12 mouse cellular contexts compared by ENCODE assay signal in the genomic region with DNA sequence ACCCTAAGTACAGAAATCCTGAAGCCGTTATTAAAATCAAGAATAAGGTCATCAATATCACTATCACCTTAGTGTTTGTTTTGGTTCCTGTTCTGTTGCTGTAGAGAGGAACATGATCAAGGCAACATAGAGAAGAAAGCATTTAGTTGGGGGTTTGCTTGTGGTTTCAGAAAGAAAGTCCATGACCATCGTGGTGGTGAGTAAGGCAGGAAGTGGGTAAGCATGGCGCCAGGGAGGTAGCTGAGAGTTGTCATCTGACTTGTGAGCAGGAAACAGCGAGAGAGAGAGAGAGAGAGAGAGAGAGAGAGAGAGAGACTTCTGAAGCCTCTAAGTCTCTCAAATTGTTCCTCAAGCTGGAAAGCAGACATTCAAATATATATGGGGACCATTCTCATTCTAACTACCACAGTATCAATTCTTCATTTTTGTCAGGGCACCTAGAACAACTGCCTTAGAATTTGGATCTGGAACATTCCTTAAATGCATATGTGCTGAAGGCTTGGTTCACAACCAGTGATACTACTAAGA. TPM values are rescaled to one million over a fixed set of nuclear protein-coding genes. Genes with fewer than 3 reads are reported as not detected.
DNase-seq lines count a peak whose midpoint lies in the region; ATAC-seq and TF ChIP-seq lines count a peak whose summit lies in the region.
"Had no signal": no experiment of that assay in that cellular context is flagged by ENCODE, and none has a peak within 500 bp of the region (broad histone marks: within the 10 kb centered on the region; RNA-seq: fewer than 3 reads in every experiment).

No protein-coding gene starts in this region.

- peak; percentile 99 to 100 for ATAC-seq in hematopoietic stem cell, adult 5-6 weeks (replicated peaks in 1 of 2; ENCODE audit: insufficient read depth in 1 of 2, low FRiP score in 2 of 2, low TSS enrichment in 1 of 2, low read depth in 1 of 2, poor library complexity in 2 of 2, severe bottlenecking in 2 of 2)
- ATAC-seq: intestine, postnatal 0 days had no signal

- DNase-seq in 416B (ENCODE audit: low read depth): peak; percentile 96
- peak; percentile 82 to 85 for DNase-seq in CD8-positive naive resting alpha-beta T cell, adult 2 months (ENCODE audit: low read depth in 2 of 2, low spot score in 2 of 2)
- DNase-seq in spleen, adult 2 months (ENCODE audit: low read depth in 1 of 2, low spot score in 2 of 2): peak; percentile 58 to 86
- no peak for DNase-seq in left cerebral cortex, adult 2 months (ENCODE audit: extremely low spot score in 1 of 2, low spot score in 2 of 2)
- no peak for DNase-seq in cerebellum, adult 2 months
- no peak for DNase-seq in urinary bladder, postnatal 25 days (ENCODE audit: low spot score)
- no peak for DNase-seq in right cerebral cortex, postnatal 14 days
- DNase-seq: gastrocnemius, postnatal 25 days had no signal

- TF ChIP-seq CTCF in spleen, adult 2 months (IDR thresholded peaks at IDR 0.05; ENCODE audit: extremely low read depth, insufficient read depth, insufficient read length, insufficient replicate concordance): no peak
- TF ChIP-seq CTCF in left cerebral cortex, adult 2 months (IDR thresholded peaks at IDR 0.05): no peak
- no peak for TF ChIP-seq CTCF in cerebellum, adult 2 months (IDR thresholded peaks at IDR 0.05; ENCODE audit: borderline replicate concordance, insufficient read depth, low read depth, low read length)

- no peak overlapping the region for H3K4me3 ChIP-seq in spleen, adult 2 months (ENCODE audit: extremely low read depth, insufficient read depth, insufficient read length)
- H3K4me3 ChIP-seq in left cerebral cortex, adult 2 months: no peak overlapping the region
- H3K4me3 ChIP-seq in cerebellum, adult 2 months (replicated peaks; ENCODE audit: insufficient read depth, low read depth, low read length): no peak overlapping the region
- H3K4me3 ChIP-seq: layer of hippocampus, adult 2 months; limb, embryonic 12.5 days had no signal

- H3K4me1 ChIP-seq in spleen, adult 2 months (ENCODE audit: control insufficient read depth, insufficient read depth, insufficient read length): no peaks in the 10 kb centered on the region; the same call in 1 of the 2 replicates
- no peaks in the 10 kb centered on the region for H3K4me1 ChIP-seq in cerebellum, adult 2 months (ENCODE audit: control insufficient read depth, insufficient read depth, low read length)
- H3K4me1 ChIP-seq: limb, embryonic 12.5 days had no signal

- no peaks in the 10 kb centered on the region for H3K36me3 ChIP-seq in spleen, adult 2 months (ENCODE audit: control insufficient read depth, insufficient read depth, low read length)
- H3K36me3 ChIP-seq: limb, embryonic 12.5 days had no signal

- WGBS in spleen, adult 2 months: 5% methylated on average over 4 of the region's 4 CpGs
- WGBS in cerebellum, adult 2 months: 88% methylated on average over 4 of the region's 4 CpGs

- no peaks in the 10 kb centered on the region for H3K27me3 ChIP-seq in spleen, adult 2 months (ENCODE audit: control insufficient read depth, insufficient read depth, low read length)
- no peaks in the 10 kb centered on the region for H3K27me3 ChIP-seq in cerebellum, adult 2 months (ENCODE audit: control insufficient read depth, insufficient read depth, low read length)
- H3K27me3 ChIP-seq: limb, embryonic 12.5 days had no signal

- H3K27ac ChIP-seq in spleen, adult 2 months (ENCODE audit: insufficient read depth, low read length): peak overlapping the region; percentile 28; the same call in 1 of the 2 replicates
- H3K27ac ChIP-seq in left cerebral cortex, adult 2 months: no peak overlapping the region
- H3K27ac ChIP-seq in cerebellum, adult 2 months (ENCODE audit: insufficient read depth, low read length): no peak overlapping the region
- H3K27ac ChIP-seq: layer of hippocampus, adult 2 months; limb, embryonic 12.5 days had no signal

- intact Hi-C loops in left cerebral cortex, adult 2 months (cut with DNase I): no loop called here

- TF ChIP-seq POLR2A in spleen, adult 2 months (IDR thresholded peaks at IDR 0.05; ENCODE audit: low read depth, low read length): no peak
- no peak for TF ChIP-seq POLR2A in cerebellum, adult 2 months (IDR thresholded peaks at IDR 0.05; ENCODE audit: borderline replicate concordance, insufficient read depth, low read length)

RNA-seq across cellular contexts. Expression of a gene that starts 10.9 kb away (rescaled TPM):
- total RNA-seq in hematopoietic stem cell, adult 5-6 weeks (2017): under 0.01 and 0.19 TPM in 2 replicates
- polyA plus RNA-seq in spleen, adult 2 months (2012; rRNA removed): 0.01 TPM in 2 replicates
- under 1 TPM; 0.41 to 0.58 TPM for total RNA-seq in left cerebral cortex, adult 2 months (2021)
- polyA plus RNA-seq in cerebellum, adult 2 months (2012; rRNA removed): 1.9 and 2.4 TPM in 2 replicates
- polyA plus RNA-seq: limb, embryonic 12.5 days had no signal

RNA-seq across cellular contexts. Expression of a gene that starts 37.7 kb away (rescaled TPM):
- total RNA-seq in hematopoietic stem cell, adult 5-6 weeks (2017): 87.5 and 107 TPM in 2 replicates
- polyA plus RNA-seq in spleen, adult 2 months (2012; rRNA removed): 19.0 and 20.9 TPM in 2 replicates
- total RNA-seq in left cerebral cortex, adult 2 months (2021): 100 to 1,000 TPM; 113 to 133 TPM
- 210 and 214 TPM in 2 replicates for polyA plus RNA-seq in cerebellum, adult 2 months (2012; rRNA removed)

Comparison
In these comparisons a context has a peak if more than half of its experiments do, and no peak if none do; other contexts are left out.
1. DNase-seq: peak in 416B (single experiment), CD8-positive naive resting alpha-beta T cell, adult 2 months (2 of 2) and spleen, adult 2 months (2 of 2); none in left cerebral cortex, adult 2 months (0 of 2), cerebellum, adult 2 months (0 of 2), urinary bladder, postnatal 25 days (single experiment) and right cerebral cortex, postnatal 14 days (single experiment).